Mouse (Mus musculus) embryo, embryonic 11 days (tissue): Measurements from ENCODE around the gene Sugct.
A peak's percentile ranks its signal among the peaks of the same experiment; 100 is the strongest.
"Not testable (repeated sequence)": the region's sequence is repeated elsewhere in the genome, so short reads cannot be mapped to it uniquely, and the experiment has no call there.

Experiments
- DNase-seq: peaks from one replicate; pipeline ENCODE4 v3.0.0-alpha.2; 2015

Sugct gene

DNA sequence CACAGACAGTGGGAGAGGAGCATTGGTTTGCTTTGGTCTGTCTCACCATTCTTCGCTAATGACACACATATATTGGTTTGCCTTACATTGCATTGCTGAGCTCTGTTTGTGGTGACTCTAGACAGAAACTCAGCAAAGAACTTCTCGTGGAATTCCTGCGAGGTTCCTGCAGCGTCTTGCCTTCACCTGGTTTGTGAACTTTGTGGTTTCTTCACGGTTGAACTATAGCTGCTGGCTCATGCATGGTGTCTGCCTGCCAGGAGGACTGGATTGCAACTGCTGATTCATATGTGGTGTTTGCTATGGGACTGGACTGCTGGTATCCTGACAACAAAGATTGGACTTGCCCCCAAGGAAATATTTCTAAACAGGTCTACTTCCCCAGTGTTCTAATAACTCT lies 91.6 kb downstream of the Sugct start:
- no peak for DNase-seq

GRCm38 (mm10) chr13:17585267-17585913 lies 110.0 kb downstream of the Sugct start:
- no peak for DNase-seq

DNA sequence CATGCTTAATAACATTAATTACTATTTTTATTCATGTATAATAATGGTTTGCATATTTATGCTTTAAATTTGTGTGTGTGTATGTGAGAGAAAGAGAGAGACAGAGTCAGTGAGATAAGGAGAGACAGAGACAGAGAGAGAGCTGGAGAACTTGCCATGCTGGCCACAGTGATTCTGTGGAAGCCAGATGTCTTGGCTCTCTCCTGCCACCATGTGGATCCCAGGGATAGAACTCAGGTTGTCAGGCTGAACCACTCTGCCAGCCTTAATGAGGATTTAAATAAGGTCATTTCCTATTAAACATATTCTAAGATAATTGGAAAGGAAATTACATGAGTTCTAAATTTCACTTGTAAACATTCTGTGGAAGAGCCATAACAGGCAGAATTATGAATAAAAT lies 110.5 kb downstream of the Sugct start:
- peak; percentile 58 for DNase-seq

GRCm38 (mm10) chr13:17581684-17582083 lies 113.7 kb downstream of the Sugct start:
- peak; percentile 60 for DNase-seq

GRCm38 (mm10) chr13:17559357-17559756 lies 136.0 kb downstream of the Sugct start:
- no peak for DNase-seq

GRCm38 (mm10) chr13:17536341-17536740 lies 159.0 kb downstream of the Sugct start:
- DNase-seq = no peak

- DNase-seq = no peak
These were observed 160.5 kb downstream of the Sugct start for GRCm38 (mm10) chr13:17534871-17535270.

- no peak for DNase-seq
These were observed 160.9 kb downstream of the Sugct start for GRCm38 (mm10) chr13:17534469-17534868.

DNA sequence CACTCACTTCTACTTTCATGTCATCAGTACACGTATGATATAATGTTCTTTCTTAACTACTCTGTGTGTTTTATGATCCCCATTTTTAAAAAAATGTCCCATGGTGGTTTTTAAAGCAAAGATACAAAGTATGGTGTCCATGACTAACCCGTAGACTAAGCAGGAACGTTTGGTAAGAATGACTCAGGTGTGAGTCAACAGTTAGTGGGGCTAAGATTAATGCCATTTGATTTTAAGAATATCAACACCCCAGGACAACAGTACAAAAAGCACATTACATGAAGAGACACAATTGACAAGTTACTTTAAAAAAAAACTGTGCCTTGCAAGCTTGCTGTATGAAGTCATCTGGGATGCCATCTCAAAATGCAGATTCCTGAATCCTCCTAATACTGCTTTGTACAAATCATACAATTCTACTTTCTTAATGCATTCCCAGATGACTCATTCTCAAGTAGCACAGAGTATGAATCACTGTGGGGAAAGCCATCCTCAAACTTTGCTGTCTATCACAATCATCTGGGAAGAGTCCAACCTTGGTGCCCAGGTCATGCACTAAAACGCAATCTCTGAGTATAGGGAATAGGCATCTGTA lies 184.1 kb downstream of the Sugct start:
- DNase-seq = no peak

GRCm38 (mm10) chr13:17494936-17495335 lies 200.4 kb downstream of the Sugct start:
- DNase-seq = no peak

- no peak for DNase-seq
These were observed 201.2 kb downstream of the Sugct start for GRCm38 (mm10) chr13:17494056-17494574.

DNA sequence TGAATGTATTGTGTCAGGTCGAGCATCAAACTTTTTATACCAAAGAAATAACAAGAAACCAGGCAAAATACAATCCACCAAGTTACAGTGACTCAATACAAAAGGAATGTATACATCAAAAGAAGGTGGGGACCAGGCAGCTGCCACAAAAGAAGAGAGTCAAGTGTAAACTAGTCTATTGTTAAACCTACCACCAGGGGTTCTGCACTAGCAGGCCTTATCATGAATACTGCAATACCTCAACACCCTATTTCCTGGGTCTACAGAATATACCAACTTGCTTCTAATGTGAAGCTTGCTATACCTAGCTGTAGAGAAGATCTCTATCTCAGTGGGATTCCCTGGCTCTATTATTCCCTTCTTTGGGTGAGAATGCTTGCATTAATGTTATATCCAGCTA lies 237.4 kb downstream of the Sugct start:
- DNase-seq = not testable (repeated sequence)

DNA sequence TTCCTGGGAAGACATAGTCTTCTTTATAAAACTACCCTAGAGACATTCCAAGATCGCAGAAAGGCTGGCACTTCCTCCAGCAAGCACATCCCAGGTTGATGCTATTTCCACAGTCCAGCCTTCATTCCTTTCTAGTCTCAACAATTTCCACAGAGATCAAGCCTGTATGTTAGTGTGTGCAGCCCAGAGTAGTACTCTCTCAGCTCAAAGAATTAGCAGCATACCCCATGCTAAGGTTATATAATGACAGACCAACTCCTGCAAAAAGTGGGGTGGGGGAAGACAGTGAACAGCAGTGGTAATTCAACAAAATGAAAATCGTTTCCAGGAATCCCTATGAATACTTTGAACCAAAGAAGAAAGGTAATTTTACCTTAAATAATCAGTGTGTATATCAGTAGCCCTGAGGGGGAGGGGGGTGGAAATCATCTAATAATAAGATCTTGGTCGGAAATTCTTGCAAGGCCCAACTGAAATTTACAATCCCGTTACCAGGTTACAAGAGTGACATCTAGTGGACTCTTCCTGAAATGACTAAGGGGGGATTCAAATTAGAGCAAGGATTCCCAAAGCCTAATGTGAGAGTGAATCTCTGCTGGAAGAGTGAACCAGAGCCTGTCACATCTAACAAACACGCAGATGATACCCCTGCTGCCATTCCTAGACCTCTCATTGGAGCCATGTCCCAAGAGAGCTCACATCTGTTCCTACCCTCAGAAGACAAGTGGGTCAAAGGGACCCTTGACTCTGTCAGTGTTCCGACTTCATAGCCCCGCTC lies 263.0 kb downstream of the Sugct start:
- peak; percentile 78 for DNase-seq

DNA sequence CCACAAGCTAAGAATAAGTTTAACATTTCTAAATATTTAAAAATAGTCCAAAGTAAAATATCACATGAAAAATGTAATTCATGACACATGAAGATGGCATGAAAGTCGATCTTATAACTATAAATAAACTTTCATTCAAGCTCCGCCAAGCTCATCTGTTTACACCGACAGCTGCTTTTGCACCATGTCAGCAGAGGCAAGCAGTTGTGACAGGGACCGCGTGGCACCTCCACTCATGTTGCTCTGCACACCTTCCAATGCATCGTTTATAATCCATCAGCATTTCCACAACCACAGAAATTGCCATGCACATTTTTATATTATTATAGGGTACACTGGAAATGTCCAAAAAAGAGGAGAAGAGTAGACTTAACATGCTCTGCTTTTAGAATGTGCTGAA lies 273.5 kb downstream of the Sugct start:
- no peak for DNase-seq

- DNase-seq = no peak
These were observed 274.8 kb downstream of the Sugct start for GRCm38 (mm10) chr13:17420557-17420956.

DNA sequence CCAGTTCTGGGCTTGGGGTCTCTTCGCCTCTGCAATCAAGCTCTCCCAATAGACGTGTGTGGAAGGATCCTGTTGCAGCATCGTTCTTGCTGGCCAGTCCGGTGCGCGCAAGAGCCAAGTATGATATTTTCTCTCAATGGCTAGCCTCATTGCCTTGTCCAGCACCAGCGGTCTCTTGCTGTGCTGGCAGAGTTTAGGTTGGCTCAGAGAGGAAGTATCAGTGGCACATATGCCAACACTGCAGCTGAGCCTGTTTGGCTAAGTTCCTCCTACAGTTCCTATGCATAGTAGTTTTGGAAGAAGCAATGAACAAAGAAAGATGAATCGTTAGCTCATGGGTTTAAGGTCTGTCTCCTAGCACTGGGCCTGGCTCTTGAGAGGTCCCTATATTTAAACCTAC lies 352.5 kb downstream of the Sugct start:
- no peak for DNase-seq

- no peak for DNase-seq
These were observed 359.3 kb downstream of the Sugct start for GRCm38 (mm10) chr13:17335885-17336540.

DNA sequence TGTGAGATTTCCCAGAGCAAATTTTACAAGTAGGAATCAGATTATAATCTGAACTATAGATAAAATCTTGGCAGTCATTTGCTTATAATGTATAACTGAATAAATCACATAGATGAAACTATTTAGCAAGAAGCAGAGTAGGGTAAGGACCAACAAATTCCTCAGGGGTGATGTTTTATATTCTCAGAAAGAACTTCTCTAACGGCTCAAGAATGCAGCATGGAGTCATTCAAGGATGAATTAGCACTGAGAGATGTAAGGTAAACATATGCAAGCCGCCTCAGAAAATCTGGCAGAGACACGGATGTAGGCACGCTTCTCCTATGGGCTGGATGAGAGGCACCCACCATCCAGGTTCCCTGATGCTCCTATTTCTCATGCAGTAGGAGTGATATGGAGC lies 368.5 kb downstream of the Sugct start:
- no peak for DNase-seq

DNA sequence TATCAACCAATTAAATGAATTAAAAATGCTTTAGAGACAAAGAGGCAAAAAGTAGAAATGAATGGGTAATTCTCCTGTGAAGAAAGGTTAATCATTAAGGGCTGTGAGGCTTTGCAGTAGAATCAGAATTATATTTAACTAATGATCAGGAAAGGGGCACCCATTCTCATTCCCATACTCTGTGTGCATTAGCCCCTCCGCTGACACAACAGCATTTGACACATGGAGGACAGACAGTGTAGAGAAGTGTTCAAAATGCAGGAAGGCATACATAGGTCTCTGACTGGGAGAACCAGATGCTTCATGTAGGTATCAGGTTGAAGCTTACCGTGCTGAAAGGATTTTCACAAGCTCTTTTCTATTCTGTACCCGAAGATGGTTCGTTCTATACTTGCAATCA lies 393.8 kb downstream of the Sugct start:
- no peak for DNase-seq

GRCm38 (mm10) chr13:17297462-17298005 lies 397.8 kb downstream of the Sugct start:
- DNase-seq = no peak

DNA sequence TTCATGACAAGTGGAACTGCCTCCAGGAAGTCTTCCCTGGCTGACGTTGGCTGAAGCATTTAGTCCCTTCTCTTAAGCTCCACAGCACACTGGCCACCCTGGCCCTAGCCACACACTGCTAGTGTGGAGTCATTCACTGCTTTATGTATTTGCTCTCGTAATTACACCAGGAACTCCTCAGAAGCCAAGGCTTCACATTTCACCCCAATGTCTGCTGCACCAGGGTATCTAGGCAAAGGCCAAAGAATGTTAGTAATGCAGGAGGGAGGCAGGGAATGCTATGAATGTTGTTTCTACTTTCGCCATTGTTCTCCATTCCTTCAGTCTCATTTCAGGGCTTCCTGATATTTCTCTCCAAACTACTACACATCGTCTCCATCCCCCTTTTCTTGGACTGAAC lies 398.4 kb downstream of the Sugct start:
- DNase-seq = peak; percentile 8

DNA sequence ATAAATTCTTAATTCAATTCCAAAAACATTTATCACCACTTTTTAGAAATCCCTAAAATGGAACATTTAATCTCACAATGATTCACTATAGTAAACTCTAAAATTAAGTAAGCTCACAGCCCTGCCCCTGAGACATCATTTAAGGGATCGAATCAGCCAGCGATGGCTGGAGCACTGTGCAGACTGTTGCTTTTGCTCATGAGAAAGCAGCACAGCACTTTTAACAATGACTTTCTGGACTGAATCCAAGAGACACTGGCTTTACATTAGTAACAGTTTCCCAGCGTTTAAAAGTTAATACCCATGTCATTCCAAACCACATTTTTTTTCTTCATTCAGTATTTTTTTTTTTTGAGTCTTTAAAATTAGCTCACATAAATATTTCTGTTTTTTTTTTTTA lies 398.9 kb downstream of the Sugct start:
- DNase-seq = no peak

GRCm38 (mm10) chr13:17291057-17291456 lies 404.3 kb downstream of the Sugct start:
- no peak for DNase-seq
